Mouse (Mus musculus) midbrain, embryonic 15.5 days (tissue): ENCODE measurements around the gene Cel. TPM values are rescaled to one million over a fixed set of nuclear protein-coding genes. Genes with fewer than 3 reads are reported as not detected.

Experiments
- ATAC-seq: fragments of 200-750 bp; cut with Nextera tagmentation; replicated peaks from 2 replicates; pipeline ENCODE4 v1.8.0; 2017; ENCODE audit warnings: moderate TSS enrichment
- H3K27ac ChIP-seq: fragments of 300-500 bp; sonication (generic); 2 replicates; pipeline ENCODE4 v1.5.1; 2015; ENCODE audit warnings: mild to moderate bottlenecking, inconsistent platforms
- H3K27me3 ChIP-seq: fragments of 300-500 bp; sonication (generic); replicated peaks from 2 replicates; pipeline ENCODE4 v1.6.1; 2015; ENCODE audit warnings: inconsistent platforms
- H3K36me3 ChIP-seq: fragments of 300-500 bp; sonication (generic); replicated peaks from 2 replicates; pipeline ENCODE4 v1.6.1; 2015; ENCODE audit warnings: inconsistent platforms
- H3K4me1 ChIP-seq: fragments of 300-500 bp; sonication (generic); 2 replicates; pipeline ENCODE4 v1.6.1; 2015; ENCODE audit warnings: inconsistent platforms
- H3K4me2 ChIP-seq: fragments of 300-500 bp; sonication (generic); 2 replicates; pipeline ENCODE4 v1.6.1; 2015; ENCODE audit warnings: inconsistent platforms, mild to moderate bottlenecking, moderate library complexity
- H3K4me3 ChIP-seq: fragments of 300-500 bp; sonication (generic); 2 replicates; pipeline ENCODE4 v1.5.1; 2015; ENCODE audit warnings: mild to moderate bottlenecking, inconsistent platforms
- H3K9ac ChIP-seq: fragments of 300-500 bp; sonication (generic); 2 replicates; pipeline ENCODE4 v1.6.1; 2015; ENCODE audit warnings: mild to moderate bottlenecking, inconsistent platforms
- H3K9me3 ChIP-seq: fragments of 300-500 bp; sonication (generic); 2 replicates; pipeline ENCODE4 v1.6.1; 2016; ENCODE audit warnings: inconsistent platforms
- WGBS: fragments of 180-500 bp; shearing (Covaris S2); methylation state at CpG from one replicate; pipeline ENCODE4 v1.1.7; 2015; ENCODE audit warnings: mixed read lengths; 5-methylcytosine and 5-hydroxymethylcytosine counted together
- polyA plus RNA-seq: library from polyadenylated mRNA; unstranded; fragments of >200 nt; fragmentation: Nextera tagmentation; extraction: Ambion mirVana; gene quantifications from 2 replicates; pipeline ENCODE4 v1.2.1, GENCODE M21; 2015

Gene Cel
- polyA plus RNA-seq, 1 experiment from 2014 or later, result 0.13 TPM

GRCm38 (mm10) chr2:28578003-28578402, 14.8 kb upstream of the Cel start:
- ATAC-seq, result no peak
- H3K9me3 ChIP-seq, result no peaks in the 10 kb centered on the region
- 68% methylated on average over 5 of the region's 5 CpGs for WGBS
- H3K4me2 ChIP-seq, result no peak overlapping the region
- no peak overlapping the region for H3K4me3 ChIP-seq
- no peak overlapping the region for H3K27ac ChIP-seq
- H3K4me1 ChIP-seq, result peaks cover 18% of the 10 kb centered on the region
- peaks cover 32% of the 10 kb centered on the region for H3K36me3 ChIP-seq
- no peaks in the 10 kb centered on the region for H3K27me3 ChIP-seq
- no peak overlapping the region for H3K9ac ChIP-seq

- H3K4me3 ChIP-seq, result no peak overlapping the region
- no peak overlapping the region for H3K9ac ChIP-seq
- no peaks in the 10 kb centered on the region for H3K9me3 ChIP-seq
- H3K4me2 ChIP-seq, result no peak overlapping the region
- peaks cover 12% of the 10 kb centered on the region for H3K4me1 ChIP-seq
- H3K27ac ChIP-seq, result no peak overlapping the region
- peaks cover 44% of the 10 kb centered on the region for H3K36me3 ChIP-seq
- 90% methylated on average over 3 of the region's 3 CpGs for WGBS
- ATAC-seq, result no peak
- no peaks in the 10 kb centered on the region for H3K27me3 ChIP-seq
Observed at GRCm38 (mm10) chr2:28576815-28577214, 13.6 kb upstream of the Cel start.

GRCm38 (mm10) chr2:28575341-28575740, 12.1 kb upstream of the Cel start:
- WGBS, result 96% methylated on average over 4 of the region's 4 CpGs
- no peak for ATAC-seq
- Histone ChIP-seq H3K27ac (no peak overlapping the region), H3K36me3 (peaks cover 57% of the 10 kb centered on the region), H3K4me3 (no peak overlapping the region), H3K9me3 (no peaks in the 10 kb centered on the region), H3K9ac (no peak overlapping the region), H3K27me3 (no peaks in the 10 kb centered on the region), H3K4me1 (no peaks in the 10 kb centered on the region), H3K4me2 (no peak overlapping the region)

- no peak overlapping the region for H3K4me3 ChIP-seq
- ATAC-seq, result no peak
- WGBS, result 79% methylated on average over 2 of the region's 3 CpGs
- H3K9ac ChIP-seq, result no peak overlapping the region
- H3K27ac ChIP-seq, result no peak overlapping the region
- no peaks in the 10 kb centered on the region for H3K4me1 ChIP-seq
- no peaks in the 10 kb centered on the region for H3K9me3 ChIP-seq
- H3K27me3 ChIP-seq, result no peaks in the 10 kb centered on the region
- peaks cover 66% of the 10 kb centered on the region for H3K36me3 ChIP-seq
- no peak overlapping the region for H3K4me2 ChIP-seq
Observed at GRCm38 (mm10) chr2:28569903-28570302, 6.7 kb upstream of the Cel start.

- H3K9me3 ChIP-seq, result no peaks in the 10 kb centered on the region
- WGBS, result 76% methylated on average over 5 of the region's 5 CpGs
- H3K9ac ChIP-seq, result no peak overlapping the region
- ATAC-seq, result no peak
- H3K4me2 ChIP-seq, result no peak overlapping the region
- no peaks in the 10 kb centered on the region for H3K4me1 ChIP-seq
- no peaks in the 10 kb centered on the region for H3K27me3 ChIP-seq
- peaks cover 39% of the 10 kb centered on the region for H3K36me3 ChIP-seq
- H3K27ac ChIP-seq, result no peak overlapping the region
- H3K4me3 ChIP-seq, result no peak overlapping the region
Observed at GRCm38 (mm10) chr2:28566545-28566944, 3.3 kb upstream of the Cel start.

GRCm38 (mm10) chr2:28564380-28564779, 1.2 kb upstream of the Cel start:
- Histone ChIP-seq H3K27ac (no peak overlapping the region), H3K36me3 (peaks cover 24% of the 10 kb centered on the region), H3K4me2 (no peak overlapping the region), H3K9me3 (no peaks in the 10 kb centered on the region), H3K4me1 (no peaks in the 10 kb centered on the region), H3K27me3 (no peaks in the 10 kb centered on the region), H3K4me3 (no peak overlapping the region), H3K9ac (no peak overlapping the region)
- WGBS, result 92% methylated on average over 4 of the region's 4 CpGs
- ATAC-seq, result no peak

GRCm38 (mm10) chr2:28563830-28564229, 627 bp upstream of the Cel start:
- no peak for ATAC-seq
- Histone ChIP-seq H3K27ac (no peak overlapping the region), H3K27me3 (no peaks in the 10 kb centered on the region), H3K9ac (no peak overlapping the region), H3K4me1 (no peaks in the 10 kb centered on the region), H3K4me3 (no peak overlapping the region), H3K4me2 (no peak overlapping the region), H3K36me3 (peaks cover 19% of the 10 kb centered on the region), H3K9me3 (no peaks in the 10 kb centered on the region)

- 84% methylated on average over 5 of the region's 5 CpGs for WGBS
- H3K27me3 ChIP-seq, result no peaks in the 10 kb centered on the region
- H3K9me3 ChIP-seq, result no peaks in the 10 kb centered on the region
- H3K4me1 ChIP-seq, result no peaks in the 10 kb centered on the region
- H3K9ac ChIP-seq, result no peak overlapping the region
- H3K27ac ChIP-seq, result no peak overlapping the region
- H3K36me3 ChIP-seq, result peaks cover 12% of the 10 kb centered on the region
- ATAC-seq, result no peak
- no peak overlapping the region for H3K4me2 ChIP-seq
- H3K4me3 ChIP-seq, result no peak overlapping the region
Observed at GRCm38 (mm10) chr2:28557452-28557851, 5.8 kb downstream of the Cel start.

GRCm38 (mm10) chr2:28552301-28552700, 10.9 kb downstream of the Cel start:
- ATAC-seq, result no peak
- Histone ChIP-seq H3K9me3 (no peaks in the 10 kb centered on the region), H3K4me1 (no peaks in the 10 kb centered on the region), H3K36me3 (peaks cover 57% of the 10 kb centered on the region), H3K9ac (no peak overlapping the region), H3K27ac (no peak overlapping the region), H3K4me2 (no peak overlapping the region), H3K27me3 (no peaks in the 10 kb centered on the region), H3K4me3 (no peak overlapping the region)
- 92% methylated on average over 5 of the region's 5 CpGs for WGBS

GRCm38 (mm10) chr2:28549157-28549556, 14.0 kb downstream of the Cel start:
- H3K4me3 ChIP-seq, result no peak overlapping the region
- no peak overlapping the region for H3K9ac ChIP-seq
- H3K4me1 ChIP-seq, result no peaks in the 10 kb centered on the region
- no peaks in the 10 kb centered on the region for H3K27me3 ChIP-seq
- peaks cover 85% of the 10 kb centered on the region for H3K36me3 ChIP-seq
- H3K27ac ChIP-seq, result no peak overlapping the region
- no peak for ATAC-seq
- H3K9me3 ChIP-seq, result no peaks in the 10 kb centered on the region
- H3K4me2 ChIP-seq, result no peak overlapping the region
- 91% methylated on average over 13 of the region's 13 CpGs for WGBS

- peaks cover 90% of the 10 kb centered on the region for H3K36me3 ChIP-seq
- no peak overlapping the region for H3K9ac ChIP-seq
- WGBS, result 52% methylated on average over 11 of the region's 11 CpGs
- no peak overlapping the region for H3K4me3 ChIP-seq
- no peaks in the 10 kb centered on the region for H3K4me1 ChIP-seq
- ATAC-seq, result peak; percentile 28; the same call in 1 of the 2 replicates
- no peaks in the 10 kb centered on the region for H3K27me3 ChIP-seq
- H3K9me3 ChIP-seq, result no peaks in the 10 kb centered on the region
- no peak overlapping the region for H3K4me2 ChIP-seq
- H3K27ac ChIP-seq, result no peak overlapping the region
Observed at GRCm38 (mm10) chr2:28547237-28548172, 15.7 kb downstream of the Cel start.

- no peak overlapping the region for H3K4me2 ChIP-seq
- peaks cover 86% of the 10 kb centered on the region for H3K36me3 ChIP-seq
- H3K4me1 ChIP-seq, result no peaks in the 10 kb centered on the region
- no peak overlapping the region for H3K4me3 ChIP-seq
- H3K9me3 ChIP-seq, result no peaks in the 10 kb centered on the region
- WGBS, result 71% methylated on average over 6 of the region's 6 CpGs
- H3K9ac ChIP-seq, result no peak overlapping the region
- no peaks in the 10 kb centered on the region for H3K27me3 ChIP-seq
- H3K27ac ChIP-seq, result no peak overlapping the region
- no peak for ATAC-seq
Observed at GRCm38 (mm10) chr2:28546560-28546959, 16.6 kb downstream of the Cel start.

GRCm38 (mm10) chr2:28545976-28546375, 17.2 kb downstream of the Cel start:
- no peak for ATAC-seq
- Histone ChIP-seq H3K4me1 (no peaks in the 10 kb centered on the region), H3K9me3 (no peaks in the 10 kb centered on the region), H3K27me3 (no peaks in the 10 kb centered on the region), H3K27ac (no peak overlapping the region), H3K4me3 (no peak overlapping the region), H3K4me2 (no peak overlapping the region), H3K36me3 (peaks cover 81% of the 10 kb centered on the region), H3K9ac (no peak overlapping the region)
